Mouse (Mus musculus): ENCODE measurements around the gene Fam110c.

The Fam110c gene

DNA sequence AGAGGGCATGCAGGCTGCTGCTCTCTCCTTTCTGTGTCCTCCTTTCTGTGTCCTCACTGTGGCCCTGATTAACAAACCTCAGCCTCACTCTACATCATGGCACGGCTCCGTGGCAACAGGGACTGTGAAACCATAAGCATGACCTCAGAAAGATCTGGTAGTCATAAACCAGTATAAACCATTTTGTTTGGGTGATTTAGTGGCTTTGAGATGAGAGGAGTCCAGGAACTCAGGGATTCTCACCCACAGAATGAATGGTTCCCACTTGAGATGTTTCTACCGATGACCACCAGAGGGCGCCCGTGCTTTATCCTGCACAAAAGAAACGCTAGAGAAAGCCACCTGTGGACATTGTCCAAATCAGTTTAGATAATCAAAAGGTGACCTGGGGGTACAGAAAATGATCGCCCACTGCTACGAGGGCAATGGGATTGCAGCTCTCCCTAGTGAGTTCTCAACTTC is 42.4 kb downstream of the Fam110c start:
- peak; percentile 46 to 85 for DNase-seq

DNA sequence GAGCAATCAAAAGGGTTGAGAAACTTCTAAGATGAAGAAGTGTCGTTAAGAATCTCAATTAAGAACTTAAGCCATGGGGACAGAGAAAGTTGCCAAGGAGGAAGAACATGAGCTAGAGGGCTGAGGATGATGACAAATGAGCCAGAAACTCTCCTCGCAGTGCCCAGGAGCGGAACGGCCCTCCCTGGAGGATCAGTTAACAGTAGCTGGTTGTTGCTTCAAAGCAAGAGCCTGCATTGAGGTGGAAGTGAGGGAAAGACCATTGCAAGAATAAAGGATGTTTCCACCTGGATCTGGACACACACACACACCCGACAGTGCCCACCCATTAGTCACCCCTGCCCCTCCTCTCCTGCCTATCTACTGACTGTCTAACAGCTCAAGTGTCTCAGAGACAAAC is 46.9 kb downstream of the Fam110c start:
- DNase-seq = no peak

DNA sequence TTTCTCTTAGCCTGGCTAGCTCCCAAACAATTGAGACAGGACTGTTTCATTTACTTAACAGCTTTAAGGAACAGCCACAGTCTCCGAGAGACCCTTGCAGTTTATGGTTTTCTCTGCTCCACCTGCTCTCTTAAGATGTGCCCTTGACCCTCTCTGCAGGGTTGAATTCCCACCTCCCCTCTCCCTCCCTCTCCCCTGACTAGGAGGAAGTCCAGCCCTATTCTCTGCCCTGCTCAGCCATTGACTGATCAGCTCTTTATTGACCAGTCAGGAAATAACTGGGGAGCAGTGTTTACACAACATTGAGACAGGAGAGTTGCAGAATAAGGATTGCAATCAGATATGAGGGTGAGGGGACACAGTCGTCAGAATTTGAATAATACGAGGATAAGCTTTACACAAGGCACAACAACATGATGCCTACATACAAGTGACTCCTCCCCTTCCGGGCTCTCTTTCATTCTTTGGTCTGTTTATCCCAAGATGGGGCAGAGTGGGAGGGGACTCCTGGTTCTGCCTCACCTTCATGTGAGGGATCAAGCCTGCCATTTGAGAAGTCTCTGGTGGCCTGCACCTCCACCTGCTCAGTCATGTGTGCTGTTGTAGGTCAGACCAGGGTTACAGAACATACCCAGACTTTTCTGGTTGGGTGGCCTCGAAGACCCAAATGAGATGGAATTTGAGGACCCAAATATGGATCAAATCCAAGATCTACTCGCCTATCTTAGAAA is 49.4 kb downstream of the Fam110c start:
- DNase-seq = no peak

DNA sequence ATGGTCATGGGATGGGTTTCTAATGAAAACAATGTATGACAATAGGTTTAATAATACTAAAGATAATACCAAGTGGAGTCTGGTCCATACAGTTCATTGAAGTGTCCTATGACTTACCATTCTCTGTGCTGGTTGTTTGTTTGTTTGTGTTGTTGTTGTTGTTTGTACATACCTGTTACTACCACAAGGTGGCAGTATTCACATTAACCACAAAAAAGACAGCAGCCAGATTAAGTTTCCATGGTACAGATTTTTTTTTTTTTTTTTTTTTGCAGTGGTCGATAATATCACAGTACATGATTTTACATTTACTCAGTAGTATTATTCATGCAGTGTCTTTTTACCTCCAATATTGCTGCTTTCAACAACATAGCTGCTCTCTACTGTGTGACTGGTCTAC is 52.4 kb downstream of the Fam110c start:
- DNase-seq = no peak

DNA sequence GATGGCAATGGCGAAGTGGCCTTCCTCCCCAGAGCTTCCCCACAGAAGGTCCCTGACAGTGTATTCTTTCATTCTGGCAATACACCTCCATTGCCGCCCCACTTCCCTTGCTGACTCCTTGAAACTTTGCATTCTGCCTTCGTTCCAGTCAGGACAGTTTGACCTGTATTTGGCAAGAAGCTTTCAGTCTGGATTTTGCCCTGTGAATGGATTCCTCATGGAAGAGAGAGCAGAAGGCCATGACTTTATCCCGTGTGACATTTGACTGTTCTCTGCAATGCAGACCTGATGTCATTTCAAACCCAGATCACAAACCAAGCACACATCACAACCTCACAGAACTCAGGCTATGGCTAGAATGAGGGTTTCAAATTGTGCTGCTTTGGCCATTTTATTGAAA is 55.9 kb downstream of the Fam110c start:
- peak; percentile 22 to 53 for DNase-seq

All from kidney, postnatal 36 days (tissue).